Mouse (Mus musculus) embryo, embryonic 11 days (tissue): Measurements from ENCODE around the gene Bsn.
A peak's percentile ranks its signal among the peaks of the same experiment; 100 is the strongest.

Experiments used
- DNase-seq: peaks from one replicate; pipeline ENCODE4 v3.0.0-alpha.2; 2015

Gene Bsn

DNA sequence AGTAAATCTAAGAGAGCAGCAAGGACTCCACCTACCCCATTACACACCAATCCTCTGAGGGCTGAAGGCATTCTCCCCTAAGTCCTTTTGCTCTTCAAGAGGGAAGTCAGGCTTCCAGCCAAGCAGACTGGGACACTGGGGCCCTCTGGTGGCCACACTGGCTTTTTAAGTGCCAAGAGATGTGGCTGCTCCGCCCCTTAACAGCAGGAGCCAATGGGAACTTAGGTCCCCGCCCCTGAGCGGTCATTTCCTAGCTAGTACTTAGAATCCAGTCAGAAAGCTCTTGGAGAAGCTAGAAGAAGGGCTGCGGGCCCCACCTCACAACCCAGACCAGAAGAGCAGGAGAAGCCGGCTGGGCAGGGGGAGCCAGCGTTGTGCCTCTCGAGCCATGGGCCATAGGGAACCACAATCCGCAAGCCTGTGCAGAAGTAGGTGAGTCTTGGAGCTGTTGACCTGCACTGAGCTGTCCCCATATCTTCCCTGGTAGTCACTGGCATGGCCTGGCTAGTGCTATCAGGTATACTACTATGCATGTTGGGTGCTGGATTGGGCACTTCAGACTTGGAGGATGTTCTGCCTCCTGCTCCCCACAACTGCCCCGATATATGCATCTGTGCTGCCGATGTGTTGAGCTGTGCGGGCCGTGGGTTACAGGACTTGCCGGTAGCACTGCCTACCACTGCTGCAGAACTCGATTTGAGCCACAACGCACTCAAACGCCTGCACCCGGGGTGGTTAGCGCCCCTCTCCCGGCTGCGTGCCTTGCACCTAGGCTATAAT lies 137.1 kb downstream of the Bsn start, which contains the start of gene Amigo3:
TSS of gene Amigo3 (plus strand) at position 275 of the 780 bp plus-strand sequence.
- DNase-seq: peak; percentile 97

DNA sequence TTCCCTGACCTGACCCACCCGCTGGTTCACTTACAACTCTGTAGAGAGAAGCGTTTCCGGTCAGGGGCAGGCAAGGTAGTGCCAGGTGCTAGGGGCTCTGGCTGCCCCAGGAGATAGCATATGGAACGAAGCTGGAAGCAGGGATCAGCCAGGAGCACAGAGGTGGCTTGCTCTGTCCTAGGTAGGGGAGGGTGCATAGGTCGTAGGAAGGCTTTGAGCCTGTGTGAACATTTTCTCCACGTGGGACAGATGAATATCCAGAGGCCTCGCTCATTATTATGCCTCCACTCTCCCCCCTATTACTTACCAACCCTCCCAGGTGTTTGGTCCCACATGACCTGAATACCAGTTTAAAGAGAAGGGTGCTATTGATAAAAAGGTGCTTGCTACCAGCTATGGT lies 137.8 kb downstream of the Bsn start:
- no peak for DNase-seq

DNA sequence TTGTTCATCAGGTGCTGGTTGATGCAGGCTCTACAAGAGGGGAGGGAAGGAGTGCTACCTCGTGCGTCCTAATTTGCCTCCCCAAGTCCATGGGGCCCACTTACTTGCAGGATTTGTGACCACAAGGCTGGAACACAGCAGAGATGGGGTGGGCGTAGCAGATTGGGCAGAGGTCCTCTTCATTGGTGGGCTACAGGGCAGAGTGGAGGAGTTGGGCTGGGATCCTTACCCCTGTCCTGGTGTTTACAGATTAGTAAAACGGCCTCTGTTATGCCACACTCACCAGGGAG lies 138.3 kb downstream of the Bsn start:
- DNase-seq: no peak

- no peak for DNase-seq
Observed at GRCm38 (mm10) chr9:108051184-108051930, 138.8 kb downstream of the Bsn start.

GRCm38 (mm10) chr9:108049561-108050251 lies 140.5 kb downstream of the Bsn start:
- no peak for DNase-seq

DNA sequence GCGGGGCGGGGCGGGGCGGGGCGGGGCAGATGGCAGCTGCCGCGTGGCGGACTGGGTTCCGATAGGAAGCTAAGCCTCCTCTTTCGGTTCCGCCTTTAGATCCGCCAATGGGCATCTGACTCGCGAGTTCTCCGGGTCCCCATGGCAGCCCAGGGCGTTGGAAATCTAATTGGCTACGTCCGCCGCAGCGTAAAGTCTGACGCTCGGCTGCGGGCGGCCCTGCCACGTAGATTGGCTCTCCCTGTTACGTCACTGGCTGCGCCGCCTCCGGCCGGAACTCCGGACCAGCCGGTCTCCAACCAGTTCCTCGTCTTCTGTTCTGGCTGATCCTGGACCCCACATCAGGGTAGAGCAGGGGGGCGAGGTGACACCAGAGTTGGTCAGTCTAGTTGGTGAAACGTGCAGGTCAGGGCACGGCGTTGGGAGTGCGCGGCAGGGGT lies 141.1 kb downstream of the Bsn start, which contains the start of gene Gmppb:
TSS of gene Gmppb (plus strand) at position 227 of the 440 bp plus-strand sequence.
- peak; percentile 99 for DNase-seq

DNA sequence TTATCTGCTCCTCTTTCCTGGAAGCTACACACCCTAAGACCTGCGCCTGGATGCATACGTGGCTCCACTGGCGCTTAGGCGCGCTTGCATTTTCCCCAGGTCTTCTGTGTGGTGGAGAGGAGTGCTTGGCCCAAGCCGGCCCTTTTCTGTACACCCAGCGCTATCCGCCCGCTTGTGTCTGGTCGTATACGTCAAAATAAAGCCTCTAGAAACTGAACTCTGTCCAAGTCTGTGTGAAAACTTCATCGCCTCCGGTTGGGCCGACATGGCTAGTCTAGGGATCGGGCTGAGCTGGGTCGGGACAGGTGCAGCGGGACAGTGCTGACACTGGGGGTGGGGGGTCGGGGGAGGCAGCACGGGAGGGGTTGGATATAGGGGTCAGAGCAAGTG lies 141.6 kb downstream of the Bsn start:
- no peak for DNase-seq

DNA sequence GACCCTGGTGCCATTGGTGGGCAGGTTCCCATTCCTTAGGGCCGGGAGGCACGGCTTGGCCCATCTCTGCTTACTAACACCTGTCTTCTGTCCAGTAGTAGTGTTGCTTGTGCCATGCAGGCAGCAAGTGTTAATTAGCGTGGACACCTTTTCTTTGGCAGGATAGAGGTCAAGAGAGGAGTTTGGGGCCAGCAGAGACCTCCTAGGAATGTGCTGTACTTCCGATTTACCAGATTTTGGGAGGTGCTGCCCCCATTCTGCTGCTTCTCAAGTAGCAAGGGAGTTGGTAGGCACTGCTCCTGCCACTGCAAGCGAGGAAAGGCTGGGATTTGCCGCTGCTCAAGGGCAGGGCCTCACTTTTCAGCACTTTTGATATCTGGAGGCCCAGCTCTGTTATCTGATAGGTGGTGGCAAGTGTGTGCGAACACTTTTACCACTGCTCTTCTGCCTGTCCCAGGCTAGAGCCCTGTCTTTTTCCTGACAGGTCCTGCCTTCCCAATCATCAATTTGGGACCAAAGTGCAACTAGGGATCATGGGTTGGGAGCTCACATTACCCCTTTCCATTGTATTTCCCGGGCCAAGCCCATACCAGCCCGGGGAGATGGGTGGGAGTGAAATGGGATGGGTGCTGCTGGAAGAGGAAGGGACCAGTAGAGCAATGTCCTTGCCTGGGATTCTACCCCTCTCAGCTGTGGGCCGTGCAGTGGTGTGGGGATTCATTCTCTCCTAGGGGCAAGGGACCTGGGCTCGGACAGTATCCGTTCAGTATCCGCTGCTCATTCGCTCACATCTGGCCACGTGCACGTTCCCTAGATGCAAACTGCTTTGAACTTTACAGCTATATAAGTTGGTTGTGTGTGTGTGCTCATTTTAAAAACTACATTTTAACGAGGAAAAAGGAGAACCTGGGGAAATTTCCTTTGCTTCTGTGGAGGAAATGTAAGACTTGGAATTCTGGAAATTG lies 142.3 kb downstream of the Bsn start:
- no peak for DNase-seq

DNA sequence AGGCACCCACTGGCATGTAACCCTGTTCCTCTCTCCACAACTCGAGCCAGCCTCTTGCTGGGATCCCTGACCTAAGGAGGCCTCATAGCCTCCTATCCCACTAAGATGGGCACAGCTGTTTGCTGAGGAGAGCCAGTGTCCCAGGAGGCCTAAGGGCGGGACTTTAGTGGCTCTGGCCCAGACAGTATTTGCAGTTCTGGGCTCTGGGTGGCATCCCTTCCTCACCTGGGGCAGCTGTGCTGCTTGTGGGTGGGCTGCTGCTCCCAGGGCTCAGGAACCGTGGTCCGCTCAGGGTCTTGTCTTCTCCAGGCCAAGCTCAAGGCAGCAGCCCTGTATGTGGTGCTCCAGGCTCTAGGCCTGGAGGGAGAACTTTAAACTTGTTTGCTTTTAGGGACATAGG lies 143.6 kb downstream of the Bsn start:
- no peak for DNase-seq
